Mouse (Mus musculus) CH12.LX (cell line): ENCODE measurements around the gene T2.

Source experiments
- CTCF ChIP-seq, 2 experiments: IDR thresholded peaks in 1 of 2; conservative IDR thresholded peaks in 1 of 2; 2 replicates each; pipeline ENCODE4 v1.5.1; 2011 to 2012; ENCODE audit warnings: low read depth in 2 of 2, low read length in 2 of 2, improper control_type of control experiment in 1 of 2, inconsistent platforms in 1 of 2, mild to moderate bottlenecking in 1 of 2, moderate library complexity in 1 of 2
- SMC3 ChIP-seq: IDR thresholded peaks from 2 replicates; pipeline ENCODE4 v1.6.1; 2011; ENCODE audit warnings: low read depth, low read length, improper control_type of control experiment
- ZNF384 ChIP-seq: IDR thresholded peaks from 2 replicates; pipeline ENCODE4 v1.6.1; 2012; ENCODE audit warnings: low read depth, low read length, improper control_type of control experiment, inconsistent platforms

- no peak for TF ChIP-seq SMC3
- TF ChIP-seq ZNF384: no peak
- peak in 1 of 2 experiments; percentile 0; a peak in 2 of 4 replicates for TF ChIP-seq CTCF (conservative IDR thresholded peaks at IDR 0.05 in 1 of 2, IDR thresholded peaks at IDR 0.05 in 1 of 2; ENCODE audit: low read depth in 2 of 2, low read length in 2 of 2)
Observed at GRCm38 (mm10) chr17:8389790-8390095, 34.0 kb downstream of the T2 start.
